ENCODE assay signal across 8 mouse cellular contexts in the genomic region with DNA sequence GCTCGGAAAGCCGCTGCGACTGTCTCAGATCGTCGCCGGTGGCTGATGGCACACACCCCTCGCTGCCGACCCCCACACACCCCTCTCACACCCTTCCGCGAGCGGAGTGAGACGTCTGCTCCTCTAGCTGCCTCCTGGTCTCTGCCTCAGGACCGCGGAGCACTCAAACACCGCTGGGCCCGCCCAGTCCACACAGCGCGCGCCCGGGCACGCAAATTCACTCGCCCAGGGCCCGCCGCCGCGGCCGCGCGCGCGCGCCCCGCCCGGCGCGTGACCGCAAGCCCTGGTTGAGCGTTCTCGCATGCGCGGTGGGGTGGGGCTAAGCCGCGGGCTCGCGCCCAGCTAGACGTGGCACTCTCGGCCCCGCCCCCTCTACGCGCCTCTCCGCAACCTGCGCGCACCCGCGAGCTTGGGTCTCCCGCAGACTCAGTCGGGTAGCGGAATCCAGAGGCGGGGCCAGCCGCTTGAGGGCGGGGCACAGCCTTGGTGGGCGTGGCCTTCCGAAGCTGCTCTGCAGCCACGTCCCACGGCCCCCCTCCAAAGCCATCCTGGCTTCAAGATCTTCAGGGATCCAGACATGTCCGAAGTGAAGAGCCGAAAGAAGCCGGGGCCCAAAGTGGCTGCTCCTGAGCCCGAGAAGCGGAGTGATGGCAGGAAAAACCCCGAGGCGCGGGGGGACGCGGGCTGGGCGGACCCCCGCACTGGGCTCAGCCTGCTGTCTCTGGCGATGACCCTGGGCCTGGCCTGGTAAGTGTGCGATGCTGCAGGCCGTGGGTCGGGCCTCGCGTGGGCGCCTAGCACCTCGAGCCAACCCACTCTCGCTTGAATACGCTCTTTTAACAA. TPM values are rescaled to one million over a fixed set of nuclear protein-coding genes. Genes with fewer than 3 reads are reported as not detected.
DNase-seq lines count a peak whose midpoint lies in the region; ATAC-seq lines count a peak whose summit lies in the region.

A gene (minus strand): TSS at position 221 of the 843 bp plus-strand sequence.
A gene (plus strand): TSS at position 391 of the 843 bp plus-strand sequence.

- peaks cover 17% of the 10 kb centered on the region for H3K36me3 ChIP-seq in intestine, embryonic 14.5 days (ENCODE audit: control insufficient read depth, insufficient read depth, low read length)

- H3K9ac ChIP-seq in intestine, embryonic 14.5 days (ENCODE audit: low read length) = peak within 1 kb of the TSS; percentile 78

- H3K4me1 ChIP-seq in intestine, embryonic 14.5 days (replicated peaks; ENCODE audit: control insufficient read depth, insufficient read depth, low read length) = peaks cover 15% of the 10 kb centered on the region

- H3K27me3 ChIP-seq in intestine, embryonic 14.5 days (replicated peaks; ENCODE audit: control insufficient read depth, insufficient read depth, low read length) = no peaks in the 10 kb centered on the region

- peak within 1 kb of the TSS; percentile 65 for H3K4me2 ChIP-seq in intestine, embryonic 14.5 days (ENCODE audit: low read length)

- WGBS in intestine, embryonic 14.5 days = under 1% methylated on average over 83 of the region's 87 CpGs

- peak; percentile 100 for DNase-seq in adrenal gland, adult 18-20 months (ENCODE audit: low spot score in 2 of 2)
- peak; percentile 100 for DNase-seq in embryo, embryonic 11 days
- peak; percentile 99 for DNase-seq in gastrocnemius, postnatal 25 days
- peak; percentile 99 for DNase-seq in intestine, embryonic 14.5 days (ENCODE audit: low spot score)
- peak; percentile 100 for DNase-seq in left cerebral cortex, postnatal 14 days (ENCODE audit: low spot score in 2 of 2)
- peak; percentile 99 for DNase-seq in mesoderm, embryonic 11.5 days (ENCODE audit: low read depth, low spot score)
- DNase-seq in right cerebral cortex, postnatal 36 days (ENCODE audit: low spot score in 2 of 2) = peak; percentile 99
- DNase-seq in yolk sac, embryonic 10.5 days (ENCODE audit: low spot score) = peak; percentile 99

- H3K4me3 ChIP-seq in intestine, embryonic 14.5 days (ENCODE audit: low read depth, low read length) = peak within 1 kb of the TSS; percentile 61

- intact Hi-C loops in left cerebral cortex, postnatal 14 days (cut with DNase I) = loop anchor here (2.0 kb wide), 1 partner anchor 40 kb away; no protein-coding TSS in a partner anchor

- H3K27ac ChIP-seq in intestine, embryonic 14.5 days (ENCODE audit: low read depth) = peak within 1 kb of the TSS; percentile 78

- peak; percentile 97 for ATAC-seq in intestine, embryonic 14.5 days (replicated peaks; ENCODE audit: low FRiP score, low TSS enrichment, low read depth)

- H3K9me3 ChIP-seq in intestine, embryonic 14.5 days (ENCODE audit: control insufficient read depth, low read length) = no peaks in the 10 kb centered on the region

RNA-seq across cellular contexts. Expression of the first gene that starts in this region (rescaled TPM):
- 1 to 10 TPM; 5.4 to 5.8 TPM for total RNA-seq in adrenal gland, adult 18-20 months (2021)
- total RNA-seq in gastrocnemius, postnatal 25 days (2021) = 1 to 10 TPM; 2.9 to 3.3 TPM
- 25.9 and 28.0 TPM in 2 replicates for polyA plus RNA-seq in intestine, embryonic 14.5 days (2014; fragmentation: Nextera tagmentation; extraction: Ambion mirVana)
- total RNA-seq in left cerebral cortex, postnatal 14 days (2021) = 10 to 100 TPM; 15.8 to 16.1 TPM

RNA-seq across cellular contexts. Expression of the second gene that starts in this region (rescaled TPM):
- total RNA-seq in adrenal gland, adult 18-20 months (2021) = 10 to 100 TPM; 30.9 to 31.5 TPM
- 10 to 100 TPM in 1 of 2 experiments, 1 to 10 TPM in 1; 9.1 to 12.1 TPM for total RNA-seq in gastrocnemius, postnatal 25 days (2021)
- 37.2 and 40.2 TPM in 2 replicates for polyA plus RNA-seq in intestine, embryonic 14.5 days (2014; fragmentation: Nextera tagmentation; extraction: Ambion mirVana)
- 10 to 100 TPM; 10.1 to 12.2 TPM for total RNA-seq in left cerebral cortex, postnatal 14 days (2021)

Comparison
In these comparisons a context has a peak if more than half of its experiments do, and no peak if none do; other contexts are left out.
1. Peak in every context shown above with its lines: DNase-seq, ATAC-seq, H3K4me3 ChIP-seq and H3K27ac ChIP-seq.